Mouse (Mus musculus) frontal cortex, postnatal 14 days (tissue): ENCODE measurements at regions not wholly inside any gene's neighbourhood (a gene's known extent, or its start where the extent isn't known, plus 50 kb on each side); places are given as distances from the start of the nearest gene placed in this dataset.

Experiments
- DNase-seq, 2 experiments: peaks; one replicate each; pipeline ENCODE4 v3.0.0; 2022; ENCODE audit warnings: low spot score in 2 of 2

DNA sequence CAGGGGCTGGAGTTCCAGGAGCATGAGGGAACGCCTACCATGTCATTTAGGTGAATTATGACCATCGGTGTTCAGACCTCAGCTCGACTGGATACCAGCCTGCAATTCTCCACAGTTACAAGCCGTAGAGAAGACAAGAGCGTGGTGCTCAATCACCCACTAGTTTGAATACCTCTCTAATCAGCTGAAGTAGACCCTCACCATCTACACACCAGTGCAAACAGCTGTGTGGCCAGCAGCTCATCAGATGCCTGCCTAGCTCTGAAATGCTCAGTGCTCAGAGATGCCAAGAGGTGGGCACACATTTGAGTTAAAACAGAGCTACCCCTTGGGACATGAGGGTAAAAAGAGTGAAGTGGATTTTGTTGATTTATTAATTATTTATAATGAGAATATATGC, 660.2 kb downstream of the Magi1 start:
- DNase-seq = no peak

DNA sequence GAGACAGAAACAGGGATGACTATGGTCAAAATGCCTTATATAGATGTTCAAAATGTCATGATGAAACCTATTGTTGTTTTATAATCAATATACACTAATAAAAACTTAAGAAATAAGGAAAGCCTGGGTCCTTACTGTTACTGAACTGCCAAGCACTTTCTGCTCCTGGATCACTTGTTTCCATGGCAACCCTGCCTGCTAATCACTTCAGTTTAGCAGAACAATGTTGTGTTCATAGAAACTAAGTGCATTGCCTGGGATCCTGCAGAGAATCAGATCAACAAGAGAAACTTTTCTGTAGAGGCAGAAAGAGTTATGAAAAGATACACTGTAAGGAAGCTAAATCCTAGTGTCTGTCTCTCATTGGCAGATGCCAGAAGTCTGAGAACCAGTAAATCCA, 666.8 kb downstream of the Magi1 start:
- DNase-seq = no peak

DNA sequence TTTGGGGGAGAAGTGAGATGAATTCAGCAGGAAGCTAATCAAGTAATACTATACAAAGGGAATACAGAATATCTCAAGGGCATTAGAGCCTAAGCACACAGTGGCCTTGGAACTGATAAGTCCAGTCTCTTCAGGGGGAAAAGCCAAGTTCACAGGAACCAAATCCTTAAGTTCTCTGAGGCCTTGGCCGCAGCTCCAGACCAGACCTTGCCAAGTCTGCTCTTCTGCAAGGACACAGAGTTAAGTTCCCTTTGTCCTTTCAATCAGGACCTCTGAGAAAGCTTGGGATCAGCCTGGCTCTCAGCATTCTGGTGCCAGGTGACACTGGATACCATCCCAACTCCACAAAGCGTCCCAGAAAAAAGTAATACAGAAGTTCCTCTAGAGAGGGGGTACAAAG, 657.1 kb upstream of the Adamts9 start:
- DNase-seq = no peak

DNA sequence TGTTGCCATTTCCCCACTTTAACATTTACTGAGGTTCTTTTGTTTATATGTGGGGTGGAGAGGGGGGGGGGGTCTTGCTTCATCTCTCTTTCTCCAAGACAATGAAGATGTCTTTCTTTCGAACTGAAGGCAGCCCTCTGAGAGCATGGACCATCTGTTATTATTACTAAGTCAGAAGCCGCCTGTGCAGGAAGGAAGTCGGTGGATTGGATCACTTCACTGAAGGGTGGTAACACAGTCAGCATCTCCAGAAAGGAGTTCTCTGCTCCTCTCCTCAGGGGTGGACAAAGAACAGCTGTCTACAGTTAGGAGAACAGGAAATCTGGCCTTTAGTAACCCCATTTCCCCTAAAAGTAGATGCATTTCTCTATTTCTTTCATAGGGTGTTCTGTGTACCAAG, 656.1 kb upstream of the Adamts9 start:
- no peak for DNase-seq

DNA sequence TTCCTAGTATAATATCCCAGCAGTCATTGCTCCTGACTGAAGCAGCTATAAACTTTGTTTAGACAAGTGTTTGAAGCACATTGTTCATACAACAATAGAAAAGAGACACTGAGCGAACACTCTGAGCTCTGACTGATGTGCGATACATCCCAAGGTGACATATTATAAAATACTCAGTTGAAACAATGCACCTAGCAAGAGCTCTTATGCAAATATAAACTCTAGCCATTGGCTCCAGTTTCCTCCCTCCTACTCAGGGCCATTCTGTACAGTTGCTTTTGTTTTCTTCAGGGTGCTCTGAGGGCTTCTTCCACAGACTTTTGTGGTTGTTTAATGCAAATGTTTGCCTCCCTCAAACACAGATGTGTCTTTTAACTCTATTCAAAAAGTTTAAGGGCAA, 646.6 kb upstream of the Adamts9 start:
- DNase-seq = no peak

DNA sequence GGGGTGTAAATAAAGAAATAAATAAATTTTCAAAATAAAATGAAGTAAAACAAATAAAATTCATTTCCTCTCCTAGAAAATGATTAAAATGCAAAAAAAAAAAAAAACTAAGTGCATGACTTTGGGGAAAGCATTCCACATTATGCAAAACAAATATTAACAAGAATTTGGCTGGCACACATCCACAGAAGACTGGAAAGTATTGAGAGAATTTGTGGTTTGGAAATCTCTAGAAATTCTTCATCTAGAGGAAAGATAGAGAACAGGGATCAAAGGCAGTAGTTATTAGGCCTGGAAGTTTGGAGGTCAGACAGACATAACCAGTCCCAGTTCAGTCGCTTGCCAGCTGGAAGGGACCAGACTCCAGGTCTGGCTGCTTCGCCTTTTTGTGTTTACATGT, 643.6 kb upstream of the Adamts9 start:
- DNase-seq = no peak

DNA sequence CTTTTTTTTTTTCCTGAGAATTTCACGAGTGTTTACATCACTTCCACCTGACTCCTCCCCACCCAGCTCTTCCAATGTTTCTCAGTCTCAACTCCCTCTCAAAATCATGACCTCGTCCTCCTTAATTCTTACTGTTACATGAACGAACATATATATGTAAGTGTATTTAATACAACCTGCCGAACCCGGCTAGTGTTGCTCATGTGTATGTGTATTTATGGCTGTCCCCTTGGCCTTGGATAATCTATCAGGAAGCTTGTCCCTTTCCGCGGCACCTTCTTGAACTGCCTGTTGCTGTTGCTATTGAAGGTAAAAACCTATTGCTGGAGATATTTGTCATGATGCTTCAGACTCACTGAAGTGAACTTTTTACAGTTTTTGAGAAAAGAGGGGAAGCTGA, 637.8 kb upstream of the Adamts9 start:
- DNase-seq = no peak

DNA sequence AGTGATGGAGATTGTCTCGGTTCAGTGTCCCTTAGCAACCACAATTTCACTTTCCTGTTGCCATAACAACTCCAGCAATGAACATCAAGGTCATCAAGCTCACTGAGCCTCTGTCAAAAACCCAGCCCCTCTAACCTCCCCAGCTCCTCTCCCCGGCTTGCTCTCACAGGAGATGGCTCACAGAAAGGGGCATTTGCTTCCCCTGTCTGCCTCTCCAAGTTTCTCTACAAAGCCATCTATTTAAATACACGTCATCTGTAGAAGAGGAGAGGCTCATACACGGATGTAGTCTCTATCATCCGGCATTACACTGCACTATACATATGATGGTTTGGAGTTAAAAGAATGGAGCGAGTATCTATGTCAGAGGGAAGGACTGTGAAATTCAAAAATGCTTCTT, 637.4 kb upstream of the Adamts9 start:
- no peak for DNase-seq

DNA sequence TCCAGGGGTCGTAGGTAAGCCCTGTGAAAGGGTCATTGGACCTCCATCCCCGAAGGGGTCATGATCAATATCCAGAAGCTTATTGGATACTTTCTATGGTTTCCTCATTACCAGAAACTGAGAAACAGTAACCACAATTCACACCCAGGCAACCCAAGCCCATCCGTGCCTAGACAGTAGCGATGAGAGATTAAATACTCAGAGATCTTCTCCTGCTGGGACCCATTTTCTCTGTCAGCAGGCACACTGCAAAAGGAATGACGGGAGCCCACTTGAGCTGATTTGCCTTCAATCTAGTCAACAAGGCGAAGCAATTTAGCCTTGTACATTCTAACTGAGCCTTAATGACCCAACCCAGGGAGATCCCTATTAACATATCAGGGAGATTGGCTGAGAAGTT, 632.0 kb upstream of the Adamts9 start:
- DNase-seq = no peak

DNA sequence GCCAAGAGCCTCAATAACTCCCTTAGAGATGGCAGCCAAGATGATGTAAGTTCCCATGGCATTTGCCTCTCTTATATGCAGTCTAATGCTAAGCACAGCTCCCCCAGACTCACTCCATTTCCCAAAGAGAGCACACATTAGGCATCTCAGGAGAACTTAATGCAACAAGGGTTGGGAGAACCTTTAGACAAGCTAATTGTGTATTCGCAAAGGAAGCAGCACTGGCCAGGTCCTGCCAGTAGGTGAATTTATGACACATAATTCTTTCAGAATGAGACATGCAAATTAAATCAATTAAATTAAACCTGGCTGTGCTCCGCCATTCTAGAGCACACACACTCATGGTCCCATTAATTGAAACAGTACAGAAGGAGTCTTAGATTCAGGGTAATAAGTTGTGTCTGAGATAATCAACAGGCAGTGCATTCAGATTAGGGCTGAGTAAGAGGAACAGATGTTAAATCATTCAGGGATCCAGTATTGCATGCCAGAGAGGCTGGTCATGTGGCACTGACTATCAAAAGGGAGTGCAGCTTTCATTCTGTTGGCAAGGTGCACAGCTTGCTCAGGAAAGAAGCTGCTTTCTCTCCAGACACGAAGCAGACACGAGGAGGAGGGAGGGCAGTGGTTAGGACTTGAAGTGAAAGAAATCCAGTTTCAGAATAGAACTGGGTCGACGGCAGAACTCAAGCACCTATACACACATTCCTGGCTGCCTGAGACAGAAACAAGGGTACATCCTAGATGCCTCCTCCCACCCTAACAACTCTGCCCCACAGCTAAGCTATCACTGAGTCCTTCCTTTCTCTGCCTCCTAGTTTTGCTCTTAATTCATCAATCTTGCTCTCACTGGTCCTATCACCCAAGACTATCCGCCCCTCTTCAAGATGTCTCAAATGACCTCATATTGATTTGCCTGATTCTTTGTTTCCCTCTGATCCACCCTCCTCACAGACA, 630.7 kb upstream of the Adamts9 start:
- DNase-seq = peak; percentile 10 to 58

DNA sequence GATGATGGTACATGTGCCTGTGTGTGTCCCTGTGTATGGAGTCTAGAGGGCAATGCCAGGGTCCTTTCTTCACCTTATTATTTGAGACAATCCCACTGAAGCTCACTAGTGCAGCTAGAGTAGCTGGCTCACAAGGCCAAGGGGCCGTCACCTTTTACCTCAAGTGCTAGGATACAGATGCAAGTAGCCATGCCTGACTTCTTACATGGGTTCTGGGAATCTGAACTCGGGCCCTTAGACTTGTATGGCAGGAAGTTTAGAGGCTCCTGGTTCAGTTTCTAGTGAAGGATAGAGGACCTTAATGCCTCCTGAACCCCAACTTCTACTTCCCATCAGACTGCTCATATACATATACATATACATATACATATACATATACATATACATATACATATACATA, 626.6 kb upstream of the Adamts9 start:
- DNase-seq = no peak

DNA sequence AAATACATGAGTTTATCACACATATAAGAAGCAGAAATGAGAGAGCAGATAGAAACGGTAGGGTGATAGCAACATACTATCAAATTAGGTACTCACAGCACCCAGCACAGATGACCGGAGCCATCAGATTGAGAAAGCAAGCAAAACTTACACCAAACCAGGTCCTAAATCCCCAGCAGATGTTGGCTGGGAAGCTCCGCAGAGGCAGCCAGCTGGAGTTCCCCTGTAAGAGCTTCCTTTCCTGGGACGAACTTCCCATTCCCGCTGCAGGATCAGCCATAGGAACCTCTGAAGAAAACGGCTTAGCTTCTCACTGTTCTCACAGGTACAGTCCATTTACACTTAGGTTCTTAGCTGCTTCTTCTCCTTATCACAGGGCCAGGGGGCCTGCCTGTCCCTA, 625.9 kb upstream of the Adamts9 start:
- no peak for DNase-seq

DNA sequence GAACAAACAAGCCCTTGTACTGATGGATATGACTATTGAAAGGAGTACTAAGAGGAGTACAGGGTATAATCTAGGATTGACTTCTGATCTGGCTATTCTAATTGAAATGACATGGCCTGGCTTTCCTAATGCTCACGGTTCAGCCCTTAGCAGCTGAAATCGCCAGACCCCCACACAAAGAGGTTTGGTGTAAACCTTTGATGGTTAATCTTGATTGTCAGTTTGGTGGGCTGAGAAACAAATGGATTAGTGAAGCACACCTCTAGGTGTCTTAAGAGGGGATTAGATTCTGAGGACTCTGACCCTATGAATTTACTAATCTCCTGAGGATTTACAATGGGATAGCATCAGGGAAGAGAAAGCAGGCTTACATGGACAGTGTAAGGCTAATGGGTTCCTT, 623.4 kb upstream of the Adamts9 start:
- DNase-seq = no peak

DNA sequence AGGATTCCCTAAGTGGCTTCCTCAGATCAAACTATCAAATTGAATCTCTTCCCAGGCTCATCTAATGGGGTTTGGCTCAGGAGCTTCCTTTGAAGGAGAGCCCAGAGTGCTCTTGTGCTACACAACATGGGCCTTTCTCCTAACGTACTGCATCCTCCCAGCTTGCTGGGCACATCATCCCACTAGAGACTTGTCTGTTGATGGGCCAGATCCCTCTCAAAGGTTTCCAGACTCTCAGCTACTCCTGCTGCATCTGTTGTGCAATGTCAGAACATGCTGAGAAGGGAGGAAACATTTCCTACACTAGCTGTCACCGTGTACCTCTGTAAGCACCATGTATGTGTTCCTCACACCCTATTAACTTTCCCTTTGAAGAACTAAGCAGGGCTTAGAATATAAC, 605.0 kb upstream of the Adamts9 start:
- no peak for DNase-seq

DNA sequence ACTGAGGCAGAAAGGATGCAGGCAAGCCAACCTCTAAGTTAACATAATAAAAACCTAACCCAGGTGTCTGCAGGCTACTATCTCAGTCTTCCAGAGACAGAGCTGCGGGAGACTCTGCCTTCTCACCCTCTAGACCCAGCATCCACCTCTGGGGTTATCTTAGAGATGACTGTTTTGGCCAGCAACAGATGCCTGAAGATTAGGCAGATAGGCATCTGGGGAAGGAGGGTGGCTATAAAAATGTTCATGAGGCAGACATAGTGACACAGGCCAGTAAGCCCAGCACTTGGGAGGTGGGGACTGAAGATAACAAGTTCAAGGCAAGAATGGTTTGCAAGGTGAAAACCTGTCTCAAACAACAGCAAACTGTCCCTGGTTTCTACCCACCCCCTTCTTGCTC, 601.0 kb upstream of the Adamts9 start:
- DNase-seq = no peak

DNA sequence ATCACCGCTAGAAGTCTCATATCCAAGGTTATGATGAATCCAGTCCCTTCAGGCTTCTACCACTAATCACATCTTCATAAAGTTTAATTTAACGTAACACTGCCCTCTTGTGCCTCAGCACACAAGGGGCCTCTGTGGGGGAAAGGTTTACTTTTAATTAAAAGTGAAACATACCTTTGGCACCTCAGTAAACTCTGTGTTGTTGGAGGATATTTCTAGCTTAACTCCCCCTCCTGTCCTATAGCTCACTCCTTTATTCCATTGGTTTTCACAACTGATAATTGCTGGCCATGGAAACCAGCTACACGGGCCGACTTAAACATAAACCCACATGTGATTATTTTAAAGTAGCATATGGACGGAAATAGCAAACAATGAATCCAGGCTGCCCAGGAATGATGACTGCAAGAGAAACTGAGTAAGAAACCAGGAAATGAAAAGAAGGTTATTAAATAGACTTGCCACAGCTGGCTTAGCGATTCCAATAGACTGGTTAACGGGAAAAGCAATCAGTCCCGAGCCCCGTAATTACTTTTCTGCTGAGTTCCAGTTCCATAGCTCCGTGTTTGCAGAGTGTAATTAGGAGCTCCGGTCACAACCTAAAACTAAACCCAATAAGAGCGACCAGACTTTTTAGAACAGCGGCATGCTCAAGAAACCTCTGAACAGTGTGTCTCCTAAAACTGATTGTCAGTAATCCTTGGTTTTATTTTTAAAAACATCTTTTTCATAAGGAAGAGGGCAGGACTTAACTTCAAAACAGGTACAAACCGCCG, 600.2 kb upstream of the Adamts9 start:
- no peak for DNase-seq

DNA sequence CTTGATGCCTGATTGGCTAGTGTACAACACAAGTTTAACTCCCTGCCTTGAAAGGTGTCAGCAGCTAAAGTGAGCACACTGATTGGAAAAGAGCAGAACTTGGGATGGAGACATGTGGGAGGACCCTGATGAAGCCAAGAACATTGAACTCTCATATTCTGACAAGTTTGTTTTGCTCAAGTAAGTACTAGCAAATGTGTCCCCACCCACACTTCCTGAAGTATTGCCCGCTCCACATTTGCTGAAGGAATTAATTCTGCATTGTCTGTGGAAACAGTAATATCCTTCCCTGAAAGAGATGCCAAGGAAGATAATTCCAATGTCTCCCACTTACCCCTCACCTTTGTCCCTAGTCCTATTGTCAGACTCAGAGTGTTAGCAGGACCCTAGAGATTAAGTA, 596.3 kb upstream of the Adamts9 start:
- no peak for DNase-seq

DNA sequence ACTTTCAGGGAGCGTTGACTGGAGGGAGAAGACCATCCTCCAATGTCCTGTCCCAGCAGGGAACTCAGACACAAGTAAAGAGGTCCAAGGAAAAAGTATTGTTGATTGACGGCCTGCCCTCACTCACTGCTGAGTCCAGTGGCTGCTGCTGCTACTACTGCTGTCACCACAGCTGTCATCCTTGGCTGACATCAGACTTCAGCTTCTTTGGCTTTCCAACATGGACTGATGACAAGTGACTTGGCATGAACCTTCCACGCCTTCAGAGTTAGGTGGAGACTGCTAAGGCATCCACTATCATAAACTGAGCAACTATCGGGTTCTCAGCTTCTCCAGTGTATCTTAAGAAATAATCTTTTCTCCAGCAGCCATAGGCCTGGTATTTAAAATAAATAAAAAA, 595.9 kb upstream of the Adamts9 start:
- DNase-seq = no peak

DNA sequence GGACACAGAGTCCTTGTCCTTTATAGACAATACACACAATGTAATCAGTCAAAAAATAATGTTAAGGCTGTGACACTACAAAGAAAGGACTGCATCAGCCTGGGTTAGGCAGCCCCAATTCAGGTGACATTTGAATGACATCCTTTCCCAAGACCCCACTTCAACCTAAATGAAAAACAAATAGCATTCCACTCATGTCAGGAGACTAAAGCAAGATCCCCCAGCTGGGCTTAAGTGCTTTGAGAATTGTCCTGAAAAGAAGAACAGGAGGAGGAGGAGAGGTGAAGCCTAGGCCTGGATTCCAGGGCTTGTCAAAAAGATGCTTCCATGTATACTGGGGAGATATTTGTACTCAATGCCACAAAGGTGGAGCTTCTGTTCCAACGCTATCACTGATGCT, 594.7 kb upstream of the Adamts9 start:
- DNase-seq = no peak

DNA sequence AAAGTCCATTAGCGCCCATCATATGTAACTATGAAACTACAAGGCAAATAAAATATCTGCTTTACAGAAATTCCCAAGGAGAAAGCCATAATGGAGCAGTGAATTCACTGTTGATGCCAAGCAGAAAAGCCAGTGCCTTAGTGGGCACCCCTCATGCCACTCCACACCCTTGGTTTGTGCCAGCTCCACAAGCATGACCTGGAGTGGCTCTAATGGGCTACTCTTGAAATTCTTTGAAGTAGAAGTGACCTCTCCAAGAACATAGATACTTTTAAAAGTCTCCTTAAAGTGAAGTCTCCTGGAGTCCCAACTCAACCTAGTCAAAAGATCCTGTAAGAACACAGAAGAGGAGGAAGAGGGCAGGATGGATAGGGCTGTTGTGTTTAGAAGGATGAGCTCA, 593.8 kb upstream of the Adamts9 start:
- DNase-seq = no peak

DNA sequence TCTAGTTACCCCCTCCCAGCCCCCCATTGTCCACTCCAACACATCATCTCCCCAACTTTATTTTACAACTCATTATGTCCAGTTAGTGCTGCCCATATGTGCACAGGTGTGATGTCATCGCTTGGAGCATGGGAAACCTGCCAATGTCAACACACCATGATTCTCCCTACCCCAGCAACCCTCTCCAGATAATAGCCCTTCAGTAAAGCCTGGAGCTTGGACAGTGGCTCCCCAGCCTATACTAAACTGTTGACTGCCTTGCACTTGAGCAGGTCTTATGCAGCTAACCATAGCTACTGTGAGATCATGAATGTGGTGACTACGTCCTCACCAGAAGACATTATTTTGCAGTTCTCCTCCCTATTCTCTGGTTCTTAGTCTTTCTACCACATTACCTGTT, 570.5 kb upstream of the Adamts9 start:
- DNase-seq = no peak

DNA sequence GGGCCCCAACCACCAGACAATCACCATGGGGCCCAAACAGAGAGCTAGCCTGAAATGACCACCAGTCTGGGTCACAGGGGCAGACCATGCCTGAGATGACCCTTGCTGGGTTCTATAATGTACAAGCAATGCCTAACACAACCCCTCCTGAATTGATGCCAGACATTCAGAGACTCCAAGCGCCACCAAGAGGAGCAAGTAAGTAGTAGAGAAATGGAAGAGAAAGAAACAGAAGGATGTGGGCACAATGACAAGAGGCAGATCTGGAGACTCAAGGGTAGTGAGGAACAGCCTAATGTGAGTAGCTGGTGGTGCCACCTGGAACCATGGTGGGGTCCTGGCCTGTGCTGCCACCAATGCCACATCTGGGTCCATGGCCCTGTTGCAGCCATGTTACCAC, 566.6 kb upstream of the Adamts9 start:
- no peak for DNase-seq

DNA sequence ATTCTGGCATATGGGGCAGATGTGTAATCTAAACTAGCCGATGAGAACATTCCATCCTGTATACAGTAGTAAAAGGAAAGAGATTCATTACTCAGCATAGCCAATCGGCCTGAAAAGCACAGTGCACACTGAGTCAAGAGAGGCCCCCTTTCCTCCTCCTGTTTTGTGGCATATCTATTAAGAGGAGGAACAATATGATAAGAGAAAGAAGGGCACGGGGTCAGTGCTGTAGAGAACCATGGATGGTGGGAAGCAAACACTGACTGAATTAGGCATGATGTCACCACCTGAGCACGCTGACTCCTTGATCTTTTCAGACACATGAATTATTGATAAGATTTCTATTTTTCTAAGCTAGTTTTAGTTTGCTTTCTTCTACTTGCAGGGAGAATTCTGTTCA, 554.5 kb upstream of the Adamts9 start:
- DNase-seq = no peak
